10 mouse cellular contexts compared by ENCODE assay signal in the genomic region with DNA sequence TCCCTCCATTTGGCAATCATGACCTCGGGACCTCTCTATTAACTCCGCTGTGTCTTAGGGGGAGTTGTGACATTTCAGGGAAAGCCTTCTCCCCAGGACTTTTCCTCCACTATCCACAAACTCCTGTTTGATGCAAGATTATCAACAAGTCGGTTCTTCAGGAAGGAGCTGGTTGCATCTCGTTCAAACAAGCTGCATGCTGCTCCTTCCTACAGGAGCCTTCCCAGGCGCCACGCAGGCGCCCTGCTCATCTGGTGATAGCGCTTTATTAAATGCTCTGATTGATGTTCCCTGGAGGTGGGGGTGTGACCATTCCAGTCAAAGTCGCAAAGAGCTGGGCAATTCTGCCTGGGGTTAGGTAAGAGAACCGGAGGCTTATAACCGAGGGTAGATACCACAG. TPM values are rescaled to one million over a fixed set of nuclear protein-coding genes. Genes with fewer than 3 reads are reported as not detected.
DNase-seq lines count a peak whose midpoint lies in the region; ATAC-seq lines count a peak whose summit lies in the region.
"Had no signal": no experiment of that assay in that cellular context is flagged by ENCODE, and none has a peak within 500 bp of the region (broad histone marks: within the 10 kb centered on the region; RNA-seq: fewer than 3 reads in every experiment).

No protein-coding gene starts in this region.

- peak overlapping the region; percentile 73 for H3K4me3 ChIP-seq in heart, embryonic 12.5 days
- H3K4me3 ChIP-seq in intestine, embryonic 14.5 days (ENCODE audit: low read depth, low read length) = peak overlapping the region; percentile 58
- H3K4me3 ChIP-seq in midbrain, embryonic 14.5 days (replicated peaks; ENCODE audit: low read depth, low read length) = peak overlapping the region; percentile 71

- peaks cover 11% of the 10 kb centered on the region for H3K4me1 ChIP-seq in heart, embryonic 12.5 days (replicated peaks)
- H3K4me1 ChIP-seq in intestine, embryonic 14.5 days (replicated peaks; ENCODE audit: control insufficient read depth, insufficient read depth, low read length) = no peaks in the 10 kb centered on the region; the same call in 1 of the 2 replicates
- H3K4me1 ChIP-seq in midbrain, embryonic 14.5 days (ENCODE audit: control insufficient read depth, insufficient read depth, low read length) = peaks cover 12% of the 10 kb centered on the region; the same call in 1 of the 2 replicates

- H3K9ac ChIP-seq in heart, embryonic 12.5 days = peak overlapping the region; percentile 79; the same call in 1 of the 2 replicates
- peak overlapping the region; percentile 64 for H3K9ac ChIP-seq in intestine, embryonic 14.5 days (ENCODE audit: low read length)
- H3K9ac ChIP-seq in midbrain, embryonic 14.5 days (replicated peaks; ENCODE audit: low read length) = peak overlapping the region; percentile 75; the same call in 1 of the 2 replicates

- H3K4me2 ChIP-seq in heart, embryonic 12.5 days = peak overlapping the region; percentile 80
- H3K4me2 ChIP-seq in intestine, embryonic 14.5 days (ENCODE audit: low read length) = peak overlapping the region; percentile 73
- H3K4me2 ChIP-seq in midbrain, embryonic 14.5 days (ENCODE audit: low read length) = peak overlapping the region; percentile 95

- no peak for DNase-seq in heart, adult 18-20 months
- DNase-seq in embryo, embryonic 10.5 days (ENCODE audit: low spot score) = peak; percentile 59
- no peak for DNase-seq in intestine, embryonic 14.5 days (ENCODE audit: low spot score)
- peak; percentile 53 for DNase-seq in midbrain, embryonic 14.5 days
- DNase-seq in spleen, adult 12 weeks (ENCODE audit: low spot score) = no peak
- DNase-seq in layer of hippocampus, adult 11-12 months (ENCODE audit: low spot score) = no peak

- ATAC-seq in heart, embryonic 12.5 days (ENCODE audit: insufficient number of reproducible peaks, low FRiP score) = no peak
- ATAC-seq in intestine, embryonic 14.5 days (replicated peaks; ENCODE audit: low FRiP score, low TSS enrichment, low read depth) = no peak
- no peak for ATAC-seq in midbrain, embryonic 14.5 days (ENCODE audit: low FRiP score, low TSS enrichment)
- ATAC-seq in megakaryocyte-erythroid progenitor cell, adult 5-6 weeks (replicated peaks; ENCODE audit: low FRiP score, low TSS enrichment, poor library complexity, severe bottlenecking) = no peak

- no peaks in the 10 kb centered on the region for H3K36me3 ChIP-seq in heart, embryonic 12.5 days
- H3K36me3 ChIP-seq in intestine, embryonic 14.5 days (ENCODE audit: control insufficient read depth, insufficient read depth, low read length) = no peaks in the 10 kb centered on the region
- no peaks in the 10 kb centered on the region for H3K36me3 ChIP-seq in midbrain, embryonic 14.5 days (ENCODE audit: control insufficient read depth, insufficient read depth, low read length)

- H3K9me3 ChIP-seq in heart, embryonic 12.5 days (replicated peaks) = no peaks in the 10 kb centered on the region
- H3K9me3 ChIP-seq in intestine, embryonic 14.5 days (ENCODE audit: control insufficient read depth, low read length) = no peaks in the 10 kb centered on the region
- no peaks in the 10 kb centered on the region for H3K9me3 ChIP-seq in midbrain, embryonic 14.5 days (ENCODE audit: control insufficient read depth, low read length)

- no peak overlapping the region for H3K27ac ChIP-seq in heart, embryonic 12.5 days (ENCODE audit: poor library complexity, severe bottlenecking)
- no peak overlapping the region for H3K27ac ChIP-seq in intestine, embryonic 14.5 days (ENCODE audit: low read depth)
- 0 out of 2 replicates have a peak overlapping the region, but pooled peaks have one; percentile 77 for H3K27ac ChIP-seq in midbrain, embryonic 14.5 days (replicated peaks; ENCODE audit: low read depth, low read length)

- WGBS in heart, embryonic 12.5 days = 6% methylated on average over 11 of the region's 11 CpGs
- 5% methylated on average over 11 of the region's 11 CpGs for WGBS in intestine, embryonic 14.5 days
- 4% methylated on average over 11 of the region's 11 CpGs for WGBS in midbrain, embryonic 14.5 days

- H3K27me3 ChIP-seq in heart, embryonic 12.5 days (replicated peaks) = peaks cover 38% of the 10 kb centered on the region
- peaks cover 28% of the 10 kb centered on the region for H3K27me3 ChIP-seq in intestine, embryonic 14.5 days (replicated peaks; ENCODE audit: control insufficient read depth, insufficient read depth, low read length)
- 0 out of 2 replicates have a peak, but pooled peaks cover 3% of the 10 kb centered on the region for H3K27me3 ChIP-seq in midbrain, embryonic 14.5 days (ENCODE audit: control insufficient read depth, insufficient read depth, low read length)

RNA-seq across cellular contexts. Expression of gene Prima1, which starts 1.1 kb away (rescaled TPM):
- polyA plus RNA-seq in heart, embryonic 12.5 days (2016; fragmentation: Nextera tagmentation; extraction: Ambion mirVana) = 0.75 TPM in 1 of 2 replicates, not detected in the other
- total RNA-seq in heart, adult 18-20 months (2021) = under 1 TPM in 1 of 2 experiments, not detected in 1; 0.40 TPM
- 1.8 and 2.7 TPM in 2 replicates for polyA plus RNA-seq in intestine, embryonic 14.5 days (2014; fragmentation: Nextera tagmentation; extraction: Ambion mirVana)
- polyA plus RNA-seq in midbrain, embryonic 14.5 days (2014; fragmentation: Nextera tagmentation; extraction: Ambion mirVana) = 1.1 and 1.2 TPM in 2 replicates
- total RNA-seq in megakaryocyte-erythroid progenitor cell, adult 5-6 weeks (2014; fragmentation: Nextera tagmentation) = not detected in 2 replicates
- total RNA-seq in megakaryocyte-erythroid progenitor cell, adult 5-6 weeks (2017) = not detected in 2 replicates
- total RNA-seq: common myeloid progenitor, adult 5-6 weeks; liver, adult 2 months had no signal
- polyA plus RNA-seq: liver, adult 2 months had no signal

Comparison
In these comparisons a context has a peak if more than half of its experiments do, and no peak if none do; other contexts are left out.
1. DNase-seq: peak in embryo, embryonic 10.5 days (single experiment) and midbrain, embryonic 14.5 days (single experiment); none in heart, adult 18-20 months (0 of 2), intestine, embryonic 14.5 days (single experiment), spleen, adult 12 weeks (single experiment) and layer of hippocampus, adult 11-12 months (single experiment).
2. Peak in every context shown above with its lines, with median percentiles within 50 percentile points of each other: H3K4me2 ChIP-seq, H3K4me3 ChIP-seq and H3K9ac ChIP-seq.